Mouse (Mus musculus): ENCODE measurements around the gene Kcnip1. TPM values are rescaled to one million over a fixed set of nuclear protein-coding genes. Genes with fewer than 3 reads are reported as not detected.

Gene Kcnip1
- polyA plus RNA-seq, 1 experiment from 2014 or later: 2.5 TPM

- no peak for TF ChIP-seq CTCF (IDR thresholded peaks at IDR 0.05; ENCODE audit: low read depth)
- no peak overlapping the region for H3K4me3 ChIP-seq (ENCODE audit: low read depth, low read length)
- no peak overlapping the region for H3K27ac ChIP-seq (ENCODE audit: low read depth, low read length)
- no peaks in the 10 kb centered on the region for H3K36me3 ChIP-seq (ENCODE audit: control insufficient read depth, insufficient read depth)
- no peaks in the 10 kb centered on the region for H3K27me3 ChIP-seq (replicated peaks; ENCODE audit: control insufficient read depth, insufficient read depth, low read length)
- no peak overlapping the region for H3K9ac ChIP-seq (ENCODE audit: low read depth, low read length)
- WGBS: 70% methylated on average over 3 of the region's 3 CpGs
- no peaks in the 10 kb centered on the region for H3K4me1 ChIP-seq (replicated peaks; ENCODE audit: control insufficient read depth, insufficient read depth, low read length)
- H3K4me2 ChIP-seq (replicated peaks; ENCODE audit: low read depth): no peak overlapping the region
- no peak for ATAC-seq
- H3K9me3 ChIP-seq (ENCODE audit: control insufficient read depth): no peaks in the 10 kb centered on the region
Observed at GRCm38 (mm10) chr11:33740187-33740586, 252.8 kb downstream of the Kcnip1 start.

- Histone ChIP-seq H3K27me3 (replicated peaks; ENCODE audit: control insufficient read depth, insufficient read depth, low read length) (no peaks in the 10 kb centered on the region), H3K9ac (ENCODE audit: low read depth, low read length) (no peak overlapping the region), H3K9me3 (ENCODE audit: control insufficient read depth) (no peaks in the 10 kb centered on the region), H3K36me3 (ENCODE audit: control insufficient read depth, insufficient read depth) (no peaks in the 10 kb centered on the region), H3K4me1 (replicated peaks; ENCODE audit: control insufficient read depth, insufficient read depth, low read length) (no peaks in the 10 kb centered on the region), H3K4me3 (ENCODE audit: low read depth, low read length) (no peak overlapping the region), H3K4me2 (replicated peaks; ENCODE audit: low read depth) (no peak overlapping the region), H3K27ac (ENCODE audit: low read depth, low read length) (no peak overlapping the region)
- TF ChIP-seq CTCF (IDR thresholded peaks at IDR 0.05; ENCODE audit: low read depth): no peak
- ATAC-seq: no peak
- 46% methylated on average over 10 of the region's 10 CpGs for WGBS
Observed at GRCm38 (mm10) chr11:33736426-33736825, 256.5 kb downstream of the Kcnip1 start.

- WGBS: 10% methylated on average over 3 of the region's 3 CpGs
Observed at GRCm38 (mm10) chr11:33733269-33733668, 259.7 kb downstream of the Kcnip1 start.

GRCm38 (mm10) chr11:33732358-33732757 lies 260.6 kb downstream of the Kcnip1 start:
- H3K4me2 ChIP-seq (replicated peaks; ENCODE audit: low read depth): no peak overlapping the region
- no peak overlapping the region for H3K27ac ChIP-seq (ENCODE audit: low read depth, low read length)
- no peak for ATAC-seq
- H3K27me3 ChIP-seq (replicated peaks; ENCODE audit: control insufficient read depth, insufficient read depth, low read length): no peaks in the 10 kb centered on the region
- no peak overlapping the region for H3K9ac ChIP-seq (ENCODE audit: low read depth, low read length)
- no peak for TF ChIP-seq CTCF (IDR thresholded peaks at IDR 0.05; ENCODE audit: low read depth)
- WGBS: 82% methylated on average over 8 of the region's 8 CpGs
- no peaks in the 10 kb centered on the region for H3K36me3 ChIP-seq (ENCODE audit: control insufficient read depth, insufficient read depth)
- H3K4me1 ChIP-seq (replicated peaks; ENCODE audit: control insufficient read depth, insufficient read depth, low read length): no peaks in the 10 kb centered on the region
- H3K4me3 ChIP-seq (ENCODE audit: low read depth, low read length): no peak overlapping the region
- no peaks in the 10 kb centered on the region for H3K9me3 ChIP-seq (ENCODE audit: control insufficient read depth)

More at GRCm38 (mm10) chr11:33733269-33733668, 259.7 kb downstream of the Kcnip1 start:
- no peak overlapping the region for H3K4me3 ChIP-seq (ENCODE audit: low read depth, low read length)
- H3K36me3 ChIP-seq (ENCODE audit: control insufficient read depth, insufficient read depth): no peaks in the 10 kb centered on the region
- TF ChIP-seq CTCF (IDR thresholded peaks at IDR 0.05; ENCODE audit: low read depth): peak; percentile 83
- H3K27me3 ChIP-seq (replicated peaks; ENCODE audit: control insufficient read depth, insufficient read depth, low read length): no peaks in the 10 kb centered on the region
- H3K4me1 ChIP-seq (replicated peaks; ENCODE audit: control insufficient read depth, insufficient read depth, low read length): no peaks in the 10 kb centered on the region
- no peak overlapping the region for H3K4me2 ChIP-seq (replicated peaks; ENCODE audit: low read depth)
- no peaks in the 10 kb centered on the region for H3K9me3 ChIP-seq (ENCODE audit: control insufficient read depth)
- ATAC-seq: no peak
- no peak overlapping the region for H3K9ac ChIP-seq (ENCODE audit: low read depth, low read length)
- H3K27ac ChIP-seq (ENCODE audit: low read depth, low read length): no peak overlapping the region

GRCm38 (mm10) chr11:33721297-33721696 lies 271.7 kb downstream of the Kcnip1 start:
- 24% methylated on average over 7 of the region's 7 CpGs for WGBS
- no peaks in the 10 kb centered on the region for H3K27me3 ChIP-seq (replicated peaks; ENCODE audit: control insufficient read depth, insufficient read depth, low read length)
- peak; percentile 91 for TF ChIP-seq CTCF (IDR thresholded peaks at IDR 0.05; ENCODE audit: low read depth)
- H3K4me2 ChIP-seq (replicated peaks; ENCODE audit: low read depth): no peak overlapping the region
- ATAC-seq: no peak
- H3K36me3 ChIP-seq (ENCODE audit: control insufficient read depth, insufficient read depth): no peaks in the 10 kb centered on the region
- no peak overlapping the region for H3K4me3 ChIP-seq (ENCODE audit: low read depth, low read length)
- no peaks in the 10 kb centered on the region for H3K4me1 ChIP-seq (replicated peaks; ENCODE audit: control insufficient read depth, insufficient read depth, low read length)
- H3K9me3 ChIP-seq (ENCODE audit: control insufficient read depth): no peaks in the 10 kb centered on the region
- H3K27ac ChIP-seq (ENCODE audit: low read depth, low read length): no peak overlapping the region
- H3K9ac ChIP-seq (ENCODE audit: low read depth, low read length): no peak overlapping the region

GRCm38 (mm10) chr11:33706777-33707176 lies 286.2 kb downstream of the Kcnip1 start:
- ATAC-seq: no peak
- 32% methylated on average over 4 of the region's 4 CpGs for WGBS
- Histone ChIP-seq H3K27ac (ENCODE audit: low read depth, low read length) (no peak overlapping the region), H3K4me1 (replicated peaks; ENCODE audit: control insufficient read depth, insufficient read depth, low read length) (no peaks in the 10 kb centered on the region), H3K36me3 (ENCODE audit: control insufficient read depth, insufficient read depth) (no peaks in the 10 kb centered on the region), H3K4me3 (ENCODE audit: low read depth, low read length) (no peak overlapping the region), H3K4me2 (replicated peaks; ENCODE audit: low read depth) (no peak overlapping the region), H3K9ac (ENCODE audit: low read depth, low read length) (no peak overlapping the region), H3K27me3 (replicated peaks; ENCODE audit: control insufficient read depth, insufficient read depth, low read length) (no peaks in the 10 kb centered on the region), H3K9me3 (ENCODE audit: control insufficient read depth) (no peaks in the 10 kb centered on the region)
- no peak for TF ChIP-seq CTCF (IDR thresholded peaks at IDR 0.05; ENCODE audit: low read depth)

- Histone ChIP-seq H3K4me3 (ENCODE audit: low read depth, low read length) (no peak overlapping the region), H3K4me2 (replicated peaks; ENCODE audit: low read depth) (no peak overlapping the region), H3K36me3 (ENCODE audit: control insufficient read depth, insufficient read depth) (no peaks in the 10 kb centered on the region), H3K4me1 (replicated peaks; ENCODE audit: control insufficient read depth, insufficient read depth, low read length) (no peaks in the 10 kb centered on the region), H3K27me3 (replicated peaks; ENCODE audit: control insufficient read depth, insufficient read depth, low read length) (no peaks in the 10 kb centered on the region), H3K27ac (ENCODE audit: low read depth, low read length) (no peak overlapping the region), H3K9me3 (ENCODE audit: control insufficient read depth) (no peaks in the 10 kb centered on the region), H3K9ac (ENCODE audit: low read depth, low read length) (no peak overlapping the region)
- WGBS: 46% methylated on average over 2 of the region's 2 CpGs
- ATAC-seq: no peak
- no peak for TF ChIP-seq CTCF (IDR thresholded peaks at IDR 0.05; ENCODE audit: low read depth)
Observed at GRCm38 (mm10) chr11:33701958-33702459, 290.9 kb downstream of the Kcnip1 start.
